In genomic region chr17:84151306-84151705, GRCm38 (mm10) we compare ENCODE assay signal across 1 mouse cellular context.
A peak's percentile ranks its signal among the peaks of the same experiment; 100 is the strongest.
TF ChIP-seq lines count a peak whose summit lies in the region.

No protein-coding gene starts in this region.

TF ChIP-seq in CH12.LX, 34 proteins besides CTCF, POLR2A, EP300 and RAD21 (continued from another document):
- TF ChIP-seq JUND (conservative IDR thresholded peaks at IDR 0.05; ENCODE audit: low read depth, low read length) (peak; percentile 17; the same call in 1 of the 2 replicates), ELF1 (IDR thresholded peaks at IDR 0.05; ENCODE audit: low read depth, low read length) (no peak), RCOR1 (conservative IDR thresholded peaks at IDR 0.05; ENCODE audit: low read depth, low read length) (no peak), MAFK (IDR thresholded peaks at IDR 0.05; ENCODE audit: insufficient replicate concordance, low read length) (no peak), ZNF384 (IDR thresholded peaks at IDR 0.05; ENCODE audit: low read depth, low read length) (no peak), ZC3H11A (IDR thresholded peaks at IDR 0.05; ENCODE audit: low read depth, low read length) (no peak), JUN (IDR thresholded peaks at IDR 0.05; ENCODE audit: insufficient read depth, low read depth, low read length) (no peak)
